Mouse (Mus musculus): ENCODE data around the gene Rap2b. TPM values are rescaled to one million over a fixed set of nuclear protein-coding genes. Genes with fewer than 3 reads are reported as not detected.

The Rap2b gene
- polyA plus RNA-seq, 1 experiment from 2014 or later, result 5.0 TPM

DNA sequence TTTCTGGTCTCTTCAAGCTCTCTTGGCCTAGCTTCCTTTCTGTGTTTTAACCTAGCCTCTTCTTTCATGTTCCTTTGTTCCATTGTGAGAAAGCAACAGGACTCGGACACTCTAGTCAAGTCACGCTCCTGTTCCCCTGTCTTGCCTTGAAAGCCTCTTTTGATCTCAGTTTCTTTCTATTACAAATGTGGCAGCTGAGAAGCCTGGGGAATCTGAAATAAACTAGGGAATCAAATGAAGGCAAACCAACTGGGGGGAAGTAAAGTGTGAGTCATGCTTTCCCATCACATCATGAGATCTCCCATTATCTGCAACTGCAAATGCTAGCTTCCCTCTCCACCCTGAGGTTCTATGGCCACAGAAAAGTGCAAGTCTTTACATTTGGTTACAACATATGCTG, 35.3 kb downstream of the Rap2b start:
- Histone ChIP-seq H3K27me3 (ENCODE audit: control insufficient read depth, insufficient read depth, low read length) (no peaks in the 10 kb centered on the region), H3K36me3 (ENCODE audit: control insufficient read depth, insufficient read depth) (no peaks in the 10 kb centered on the region), H3K27ac (ENCODE audit: low read length) (no peak overlapping the region), H3K4me2 (ENCODE audit: low read depth, low read length) (no peak overlapping the region), H3K4me3 (ENCODE audit: low read length) (no peak overlapping the region), H3K9ac (ENCODE audit: low read length) (no peak overlapping the region), H3K9me3 (replicated peaks; ENCODE audit: control insufficient read depth, low read length) (no peaks in the 10 kb centered on the region), H3K4me1 (ENCODE audit: control insufficient read depth, insufficient read depth, low read length) (no peaks in the 10 kb centered on the region)
- ATAC-seq (replicated peaks; ENCODE audit: extremely low read depth, insufficient read depth, low FRiP score), result no peak
- 73% methylated on average over 2 of the region's 2 CpGs for WGBS

GRCm38 (mm10) chr3:61400823-61401387, 39.5 kb downstream of the Rap2b start:
- Histone ChIP-seq H3K4me1 (ENCODE audit: control insufficient read depth, insufficient read depth, low read length) (no peaks in the 10 kb centered on the region), H3K36me3 (ENCODE audit: control insufficient read depth, insufficient read depth) (no peaks in the 10 kb centered on the region), H3K4me2 (ENCODE audit: low read depth, low read length) (no peak overlapping the region), H3K27ac (ENCODE audit: low read length) (no peak overlapping the region), H3K9ac (ENCODE audit: low read length) (no peak overlapping the region), H3K27me3 (ENCODE audit: control insufficient read depth, insufficient read depth, low read length) (no peaks in the 10 kb centered on the region), H3K4me3 (ENCODE audit: low read length) (no peak overlapping the region), H3K9me3 (replicated peaks; ENCODE audit: control insufficient read depth, low read length) (no peaks in the 10 kb centered on the region)
- 21% methylated on average over 1 of the region's 1 CpGs for whole genome bisulfite sequencing
- no peak for ATAC-seq (replicated peaks; ENCODE audit: extremely low read depth, insufficient read depth, low FRiP score)

DNA sequence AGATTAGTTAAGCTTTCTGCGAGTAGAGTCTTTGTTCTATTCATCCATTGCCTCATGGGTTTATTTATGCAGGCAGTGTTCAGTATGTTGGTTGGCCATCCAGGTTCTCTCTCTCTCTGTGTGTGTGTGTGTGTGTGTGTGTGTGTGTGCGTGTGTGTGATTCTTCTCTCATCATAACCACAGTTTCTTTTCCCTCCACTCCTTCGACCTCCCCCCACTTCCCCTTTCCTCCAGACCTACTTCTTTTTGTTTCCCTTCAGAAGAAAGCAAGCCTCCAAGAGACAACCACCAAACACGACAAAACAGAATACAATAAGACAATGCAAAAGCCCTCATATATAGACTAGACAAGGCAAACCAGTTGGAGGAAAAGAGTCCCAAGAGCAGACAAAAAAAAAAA, 45.5 kb downstream of the Rap2b start:
- no peak for ATAC-seq (replicated peaks; ENCODE audit: extremely low read depth, insufficient read depth, low FRiP score)
- 64% methylated on average over 4 of the region's 4 CpGs for WGBS
- no peak overlapping the region for H3K4me3 ChIP-seq (ENCODE audit: low read length)
- no peak overlapping the region for H3K4me2 ChIP-seq (ENCODE audit: low read depth, low read length)
- H3K27ac ChIP-seq (ENCODE audit: low read length), result no peak overlapping the region
- H3K4me1 ChIP-seq (ENCODE audit: control insufficient read depth, insufficient read depth, low read length), result no peaks in the 10 kb centered on the region
- no peaks in the 10 kb centered on the region for H3K9me3 ChIP-seq (replicated peaks; ENCODE audit: control insufficient read depth, low read length)
- H3K9ac ChIP-seq (ENCODE audit: low read length), result no peak overlapping the region
- H3K27me3 ChIP-seq (ENCODE audit: control insufficient read depth, insufficient read depth, low read length), result no peaks in the 10 kb centered on the region
- no peaks in the 10 kb centered on the region for H3K36me3 ChIP-seq (ENCODE audit: control insufficient read depth, insufficient read depth)

DNA sequence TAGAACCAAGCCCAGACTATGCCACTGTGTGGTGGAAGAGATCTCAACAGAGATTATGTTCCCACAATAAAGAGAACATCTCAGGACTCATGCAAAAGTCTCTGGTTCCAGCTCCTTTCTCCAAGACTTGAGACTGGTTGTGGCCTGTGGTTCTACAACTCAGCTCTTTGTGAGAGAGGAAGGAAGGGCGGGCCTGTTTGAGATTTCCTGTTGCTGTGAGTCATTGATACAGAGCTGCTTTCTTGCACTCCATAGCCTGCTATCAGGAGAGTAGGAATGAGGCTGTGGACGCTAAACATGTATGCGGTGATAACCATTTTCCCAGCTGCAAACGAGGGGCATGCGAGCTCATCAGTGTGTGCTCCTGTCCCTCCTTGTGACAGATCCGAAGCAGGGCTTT, 48.2 kb downstream of the Rap2b start:
- Histone ChIP-seq H3K9me3 (replicated peaks; ENCODE audit: control insufficient read depth, low read length) (no peaks in the 10 kb centered on the region), H3K4me1 (ENCODE audit: control insufficient read depth, insufficient read depth, low read length) (no peaks in the 10 kb centered on the region), H3K4me3 (ENCODE audit: low read length) (no peak overlapping the region), H3K27me3 (ENCODE audit: control insufficient read depth, insufficient read depth, low read length) (no peaks in the 10 kb centered on the region), H3K4me2 (ENCODE audit: low read depth, low read length) (no peak overlapping the region), H3K27ac (ENCODE audit: low read length) (peak overlapping the region; percentile 40; the same call in 1 of the 2 replicates), H3K9ac (ENCODE audit: low read length) (no peak overlapping the region), H3K36me3 (ENCODE audit: control insufficient read depth, insufficient read depth) (no peaks in the 10 kb centered on the region)
- 33% methylated on average over 6 of the region's 6 CpGs for WGBS
- ATAC-seq (replicated peaks; ENCODE audit: extremely low read depth, insufficient read depth, low FRiP score), result 0 out of 2 replicates have a peak, but pooled peaks have one; percentile 32

GRCm38 (mm10) chr3:61415883-61416282, 54.4 kb downstream of the Rap2b start:
- Histone ChIP-seq H3K4me1 (ENCODE audit: control insufficient read depth, insufficient read depth, low read length) (no peaks in the 10 kb centered on the region), H3K27me3 (ENCODE audit: control insufficient read depth, insufficient read depth, low read length) (no peaks in the 10 kb centered on the region), H3K4me2 (ENCODE audit: low read depth, low read length) (no peak overlapping the region), H3K9me3 (replicated peaks; ENCODE audit: control insufficient read depth, low read length) (no peaks in the 10 kb centered on the region), H3K36me3 (ENCODE audit: control insufficient read depth, insufficient read depth) (no peaks in the 10 kb centered on the region), H3K27ac (ENCODE audit: low read length) (no peak overlapping the region), H3K9ac (ENCODE audit: low read length) (no peak overlapping the region), H3K4me3 (ENCODE audit: low read length) (no peak overlapping the region)
- WGBS, result 59% methylated on average over 1 of the region's 1 CpGs
- no peak for ATAC-seq (replicated peaks; ENCODE audit: extremely low read depth, insufficient read depth, low FRiP score)

Other genes starting within 250 kb of the Rap2b start
- gene B430305J03Rik, start 4.3 kb downstream of the Rap2b start, polyA plus RNA-seq (2015; fragmentation: Nextera tagmentation; extraction: Ambion mirVana), result not detected in 2 replicates